8 mouse cellular contexts compared by ENCODE assay signal in the genomic region with DNA sequence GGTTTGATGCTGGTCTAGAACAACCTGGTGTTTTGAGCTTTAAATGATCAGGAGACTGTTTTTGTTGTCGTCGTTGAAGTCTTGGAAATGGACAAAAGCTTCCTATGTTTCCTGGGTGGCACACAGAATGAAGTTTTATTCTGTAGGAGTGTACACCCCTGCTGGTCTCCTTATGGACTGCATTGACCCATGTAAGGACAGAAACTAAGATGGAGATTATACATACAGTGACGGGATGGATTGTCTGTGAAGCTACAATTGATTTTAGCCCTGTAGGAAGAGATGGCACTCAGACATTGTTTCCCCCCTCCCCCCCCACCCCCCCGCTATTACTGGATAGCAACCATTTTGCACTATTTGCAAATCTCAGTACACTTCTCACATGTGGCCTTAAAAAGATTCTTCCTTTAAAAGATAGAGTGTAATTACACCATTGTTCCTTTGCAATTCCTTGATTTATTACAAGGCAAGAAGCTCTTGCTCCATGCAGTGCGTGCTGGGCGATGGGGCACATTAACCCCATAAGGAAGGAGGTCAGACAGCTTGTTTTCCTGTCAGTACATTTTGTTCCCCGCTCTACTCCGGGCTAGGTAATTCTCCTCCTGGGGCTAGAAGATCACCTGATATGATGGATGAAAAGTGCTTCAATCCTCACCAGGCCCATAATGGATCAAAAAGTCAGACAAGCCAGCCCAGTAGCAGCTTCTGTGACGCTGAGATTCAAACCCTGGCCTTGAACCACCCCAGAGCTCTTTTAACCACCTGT. TPM values are rescaled to one million over a fixed set of nuclear protein-coding genes. Genes with fewer than 3 reads are reported as not detected.
DNase-seq lines count a peak whose midpoint lies in the region; ATAC-seq lines count a peak whose summit lies in the region.

No protein-coding gene starts in this region.

- H3K9me3 ChIP-seq in intestine, embryonic 15.5 days, result no peaks in the 10 kb centered on the region
- no peaks in the 10 kb centered on the region for H3K9me3 ChIP-seq in neural tube, embryonic 12.5 days

- peak overlapping the region; percentile 40; the same call in 1 of the 2 replicates for H3K9ac ChIP-seq in intestine, embryonic 15.5 days
- peak overlapping the region; percentile 30; the same call in 1 of the 2 replicates for H3K9ac ChIP-seq in neural tube, embryonic 12.5 days

- no peaks in the 10 kb centered on the region for H3K36me3 ChIP-seq in intestine, embryonic 15.5 days
- no peaks in the 10 kb centered on the region for H3K36me3 ChIP-seq in neural tube, embryonic 12.5 days

- DNase-seq in cerebellum, postnatal 10 days, result peak; percentile 19 to 30
- no peak for DNase-seq in cerebellum, postnatal 4 days (ENCODE audit: low spot score in 2 of 2)
- DNase-seq in thymus, postnatal 4 days, result peak; percentile 15
- no peak for DNase-seq in thymus, postnatal 25 days
- DNase-seq in right cerebral cortex, postnatal 36 days (ENCODE audit: low spot score in 2 of 2), result no peak

- no peaks in the 10 kb centered on the region for H3K27me3 ChIP-seq in intestine, embryonic 15.5 days (replicated peaks)
- H3K27me3 ChIP-seq in neural tube, embryonic 12.5 days (replicated peaks), result no peaks in the 10 kb centered on the region

- 28% methylated on average over 9 of the region's 9 CpGs for WGBS in intestine, embryonic 15.5 days
- WGBS in neural tube, embryonic 12.5 days, result 18% methylated on average over 9 of the region's 9 CpGs

- H3K4me1 ChIP-seq in intestine, embryonic 15.5 days (replicated peaks), result peaks cover 8% of the 10 kb centered on the region; the same call in 1 of the 2 replicates
- H3K4me1 ChIP-seq in neural tube, embryonic 12.5 days, result peaks cover 9% of the 10 kb centered on the region

- H3K4me2 ChIP-seq in intestine, embryonic 15.5 days (replicated peaks), result peak overlapping the region; percentile 74
- peak overlapping the region; percentile 82 for H3K4me2 ChIP-seq in neural tube, embryonic 12.5 days (replicated peaks)

- H3K4me3 ChIP-seq in intestine, embryonic 15.5 days (replicated peaks), result peak overlapping the region; percentile 69
- H3K4me3 ChIP-seq in neural tube, embryonic 12.5 days, result peak overlapping the region; percentile 82

- ATAC-seq in intestine, embryonic 15.5 days, result peak; percentile 67; the same call in 1 of the 2 replicates
- ATAC-seq in neural tube, embryonic 12.5 days (ENCODE audit: low FRiP score, low read depth), result peak; percentile 78
- no peak for ATAC-seq in monocyte, adult 5-6 weeks (replicated peaks; ENCODE audit: insufficient number of reproducible peaks, low FRiP score, low TSS enrichment, poor library complexity, severe bottlenecking)

- 0 out of 2 replicates have a peak overlapping the region, but pooled peaks have one; percentile 84 for H3K27ac ChIP-seq in intestine, embryonic 15.5 days
- peak overlapping the region; percentile 2; the same call in 1 of the 2 replicates for H3K27ac ChIP-seq in neural tube, embryonic 12.5 days

RNA-seq across cellular contexts. Expression of gene Lars2, which starts 0.6 kb away (rescaled TPM):
- 932 and 948 TPM in 2 replicates for polyA plus RNA-seq in intestine, embryonic 15.5 days (2015; fragmentation: Nextera tagmentation; extraction: Ambion mirVana)
- polyA plus RNA-seq in neural tube, embryonic 12.5 days (2016; fragmentation: Nextera tagmentation; extraction: Ambion mirVana), result 972 and 1,065 TPM in 2 replicates
- total RNA-seq in monocyte, adult 5-6 weeks (2017), result 12.1 to 39.3 TPM (median 19.2 TPM) in 3 replicates

Comparison
In these comparisons a context has a peak if more than half of its experiments do, and no peak if none do; other contexts are left out.
1. DNase-seq: peak in cerebellum, postnatal 10 days (2 of 2) and thymus, postnatal 4 days (single experiment); none in cerebellum, postnatal 4 days (0 of 2), thymus, postnatal 25 days (single experiment) and right cerebral cortex, postnatal 36 days (0 of 2).